Mouse (Mus musculus): Measurements from ENCODE around the gene Zfp106. TPM values are rescaled to one million over a fixed set of nuclear protein-coding genes. Genes with fewer than 3 reads are reported as not detected.
"Not testable (repeated sequence)": the region's sequence is repeated elsewhere in the genome, so short reads cannot be mapped to it uniquely, and the experiment has no call there.

Zfp106 gene
- polyA plus RNA-seq (2017; shearing (Covaris generic)) = 10 to 100 TPM; 20.9 to 26.0 TPM

GRCm38 (mm10) chr2:120563235-120563990 lies at the start of gene Zfp106:
Gene Zfp106 (minus strand): TSS chr2:120563843.
- peak; percentile 81 for ATAC-seq

DNA sequence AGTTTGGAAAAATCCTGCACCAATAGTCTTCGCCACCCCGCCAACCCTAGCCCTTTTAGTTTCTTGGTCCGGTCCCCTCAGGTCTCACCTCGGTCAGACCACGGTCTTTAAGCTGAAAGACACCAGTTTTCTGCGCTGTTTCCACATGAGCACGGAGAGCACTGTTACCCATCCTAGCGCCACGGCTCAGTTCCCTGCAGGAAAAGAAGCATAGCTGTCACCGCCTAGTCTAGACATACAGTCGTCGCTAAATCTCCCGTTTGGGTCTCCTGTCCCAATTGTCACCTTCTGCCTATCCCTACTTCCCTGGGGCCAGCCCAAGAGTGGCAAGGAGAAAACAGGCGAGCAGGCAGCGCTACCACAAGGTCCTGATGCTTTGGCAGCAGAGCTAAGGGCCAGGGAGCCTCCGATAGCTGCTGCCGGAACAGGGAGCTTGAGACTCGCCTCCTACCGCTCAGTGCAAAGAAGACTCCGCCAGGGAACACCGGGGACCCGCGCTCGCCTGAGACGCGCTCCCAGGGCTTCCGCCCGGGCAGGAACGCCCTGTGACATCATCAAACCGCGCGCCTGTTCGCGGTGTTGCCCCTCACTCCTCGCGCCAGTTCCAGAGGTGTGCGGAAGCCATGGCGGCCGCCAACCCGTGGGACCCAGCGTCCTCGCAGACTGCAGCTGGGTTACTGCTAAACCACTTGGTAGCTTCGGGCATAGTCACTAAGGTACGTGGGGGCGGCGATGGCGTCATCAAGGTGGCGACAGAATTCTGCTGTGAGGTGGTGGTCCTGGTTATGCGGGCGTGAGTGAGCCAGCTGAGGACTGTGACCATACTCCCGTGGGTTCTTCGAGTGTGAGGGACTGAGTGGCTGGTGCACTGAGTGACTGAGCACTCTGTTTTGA lies 45.4 kb upstream of the Zfp106 start, which contains the start of the genes Haus2 and Lrrc57:
Gene Haus2 (plus strand): TSS at position 554 of the 894 bp plus-strand sequence.
Gene Lrrc57 (minus strand): TSS at position 691 of the 894 bp plus-strand sequence.
- ATAC-seq = peak; percentile 95

DNA sequence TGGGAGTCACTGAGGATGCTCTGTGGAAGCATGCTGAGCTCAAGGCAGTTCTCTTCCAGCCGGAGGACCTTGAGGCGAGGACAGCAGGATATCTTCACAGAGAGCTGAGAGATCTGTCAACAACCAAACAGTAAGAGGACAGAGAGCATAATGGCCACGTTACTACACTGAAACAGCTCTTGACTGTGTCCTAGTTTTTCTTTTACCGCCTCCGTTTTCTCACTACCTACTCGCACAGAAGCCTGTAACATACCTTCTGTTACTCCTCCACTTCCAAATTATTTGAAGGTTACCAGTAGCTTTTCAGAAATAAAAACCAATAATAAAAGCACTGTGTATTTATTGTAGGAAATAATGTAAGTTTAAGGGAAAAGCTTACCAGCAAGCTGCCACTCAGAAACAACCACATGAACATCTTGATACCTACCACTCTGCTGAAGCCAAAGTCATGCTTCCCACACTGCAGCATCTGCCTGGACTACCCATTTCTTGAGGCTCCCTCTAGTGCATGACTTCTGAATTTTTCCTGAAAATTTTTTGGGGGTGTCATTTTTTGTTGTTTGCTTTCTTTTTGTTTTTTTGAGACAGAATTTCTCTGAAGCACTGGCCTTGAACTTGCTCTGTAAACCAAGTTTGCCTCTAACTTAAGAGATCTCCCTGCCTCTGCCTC lies 42.5 kb upstream of the Zfp106 start:
- no peak for ATAC-seq

- peak; percentile 47 for ATAC-seq
Measured at GRCm38 (mm10) chr2:120599506-120599905, 35.9 kb upstream of the Zfp106 start.

GRCm38 (mm10) chr2:120597734-120598133 lies 34.1 kb upstream of the Zfp106 start:
- ATAC-seq = no peak

- ATAC-seq = no peak
Measured at GRCm38 (mm10) chr2:120592227-120592626, 28.6 kb upstream of the Zfp106 start.

GRCm38 (mm10) chr2:120589759-120590158 lies 26.1 kb upstream of the Zfp106 start:
- no peak for ATAC-seq

- ATAC-seq = peak; percentile 85
Measured at GRCm38 (mm10) chr2:120578286-120578685, 14.6 kb upstream of the Zfp106 start.

GRCm38 (mm10) chr2:120577799-120578198 lies 14.2 kb upstream of the Zfp106 start:
- no peak for ATAC-seq

DNA sequence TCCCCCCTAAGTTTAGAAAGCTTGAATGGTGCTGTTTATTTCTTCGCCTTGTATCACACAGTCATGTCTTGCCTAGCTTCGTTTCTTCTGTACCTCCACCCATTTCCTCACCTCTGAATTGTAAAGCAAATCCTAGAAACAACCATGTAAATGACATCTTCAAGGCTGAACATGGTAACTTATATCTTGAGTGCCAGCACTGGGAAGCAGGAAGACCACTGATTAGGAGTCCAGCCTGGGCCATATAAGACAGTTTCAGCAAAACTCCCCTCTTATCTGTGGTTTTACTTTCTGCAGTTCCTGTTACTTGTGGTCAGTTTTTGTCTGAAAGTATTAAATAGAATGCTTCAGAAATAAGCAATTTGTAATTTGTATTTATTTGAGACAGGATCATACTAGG lies 12.3 kb upstream of the Zfp106 start:
- ATAC-seq = no peak

- ATAC-seq = no peak
Measured at GRCm38 (mm10) chr2:120575121-120575520, 11.5 kb upstream of the Zfp106 start.

GRCm38 (mm10) chr2:120572161-120572560 lies 8.5 kb upstream of the Zfp106 start:
- not testable (repeated sequence) for ATAC-seq

DNA sequence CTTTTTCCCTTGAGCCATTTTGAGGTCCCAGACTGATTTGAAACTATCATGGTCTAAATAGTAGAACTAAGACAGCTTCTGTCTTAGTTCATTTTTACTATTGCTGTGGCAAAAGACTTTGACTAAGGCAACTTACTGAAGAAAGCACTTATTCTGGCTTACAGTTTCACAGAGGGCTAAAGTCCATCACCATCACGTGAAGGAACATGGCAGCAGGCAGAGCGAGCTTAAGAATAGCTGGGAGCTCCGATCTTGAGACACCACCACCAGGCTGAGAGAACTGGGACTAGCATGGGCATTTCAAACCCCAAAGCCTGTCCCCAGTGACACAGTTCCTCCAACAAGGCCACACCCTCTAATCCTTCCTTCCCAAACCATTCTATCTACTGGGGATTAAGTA lies 7.4 kb upstream of the Zfp106 start:
- no peak for ATAC-seq

DNA sequence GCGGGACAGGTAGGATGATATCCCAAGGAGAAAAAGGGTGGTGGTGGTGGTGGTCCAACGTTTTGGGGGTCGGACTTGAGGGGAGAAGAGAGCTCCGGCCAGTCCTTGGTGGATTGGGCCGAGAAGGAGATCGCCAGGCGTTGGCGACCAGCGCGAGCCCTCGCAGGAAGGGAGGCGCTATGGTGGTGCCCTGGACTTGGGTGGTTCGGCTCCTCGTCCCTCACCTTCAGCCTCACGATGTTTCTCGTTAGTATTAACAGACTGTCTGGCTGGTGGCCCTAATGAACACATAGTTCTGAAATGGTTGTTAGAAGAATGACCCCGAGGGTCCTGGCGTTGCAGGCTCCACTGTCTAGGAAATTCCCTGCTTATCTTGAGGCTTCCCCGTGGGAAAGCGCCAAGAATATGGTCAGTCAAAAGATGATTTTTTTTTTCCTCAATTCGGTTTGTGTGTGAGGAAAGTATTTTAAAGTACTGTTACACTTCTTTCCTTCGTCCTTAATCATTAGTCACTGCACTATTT lies 4.2 kb upstream of the Zfp106 start:
- peak; percentile 35 for ATAC-seq

- peak; percentile 79 for ATAC-seq
Measured at GRCm38 (mm10) chr2:120566886-120567797, 3.5 kb upstream of the Zfp106 start, which contains the start of gene Snap23. Gene Snap23 (plus strand): TSS chr2:120567671.

DNA sequence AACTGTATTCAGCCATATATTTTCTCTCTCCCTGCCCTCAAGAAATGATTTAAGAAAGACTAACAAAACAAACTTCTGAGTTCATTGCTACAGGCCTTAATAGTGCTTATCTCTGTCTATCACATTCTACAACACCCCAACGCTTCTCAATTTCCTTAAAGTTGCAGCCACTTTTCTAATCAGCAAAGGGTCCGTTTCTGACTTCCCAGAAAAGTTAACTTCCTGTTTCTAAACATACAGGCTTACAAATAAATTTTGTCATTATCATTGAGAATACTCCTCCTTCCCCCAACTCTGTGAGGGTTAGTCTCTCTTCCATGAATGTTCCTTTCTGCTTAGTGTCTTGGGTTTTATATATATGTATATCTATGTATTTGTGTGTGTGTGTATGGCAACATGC lies 1.7 kb upstream of the Zfp106 start:
- no peak for ATAC-seq

DNA sequence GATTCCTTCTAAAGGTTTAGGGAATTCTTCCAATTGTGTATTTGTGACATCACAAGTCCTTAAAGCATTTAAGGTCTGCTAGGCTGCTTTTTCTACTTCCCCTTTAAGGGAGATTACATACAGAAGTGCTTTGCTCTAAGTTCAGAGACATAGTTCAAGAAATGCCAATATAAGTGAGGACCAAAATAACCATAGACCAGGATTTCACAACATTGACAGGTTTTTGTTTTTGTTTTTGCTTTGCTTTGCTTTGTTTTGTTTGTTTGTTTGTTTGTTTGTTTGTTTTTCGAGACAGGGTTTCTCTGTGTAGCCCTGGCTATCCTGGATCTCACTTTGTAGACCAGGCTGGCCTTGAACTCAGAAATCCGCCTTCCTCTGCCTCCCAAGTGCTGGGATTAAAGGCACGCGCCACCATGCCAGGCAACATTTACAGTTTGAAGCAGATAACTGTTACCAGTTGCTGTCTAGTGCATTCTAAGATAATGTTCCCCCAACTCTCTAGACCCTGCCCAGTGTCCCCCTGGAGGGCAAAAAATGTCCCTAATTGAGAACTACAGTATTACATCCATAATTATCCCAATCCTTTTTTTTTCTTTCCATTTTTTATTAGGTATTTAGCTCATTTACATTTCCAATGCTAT lies 1.0 kb upstream of the Zfp106 start:
- not testable (repeated sequence) for ATAC-seq

- no peak for ATAC-seq
Measured at GRCm38 (mm10) chr2:120562859-120563234, 796 bp downstream of the Zfp106 start.

DNA sequence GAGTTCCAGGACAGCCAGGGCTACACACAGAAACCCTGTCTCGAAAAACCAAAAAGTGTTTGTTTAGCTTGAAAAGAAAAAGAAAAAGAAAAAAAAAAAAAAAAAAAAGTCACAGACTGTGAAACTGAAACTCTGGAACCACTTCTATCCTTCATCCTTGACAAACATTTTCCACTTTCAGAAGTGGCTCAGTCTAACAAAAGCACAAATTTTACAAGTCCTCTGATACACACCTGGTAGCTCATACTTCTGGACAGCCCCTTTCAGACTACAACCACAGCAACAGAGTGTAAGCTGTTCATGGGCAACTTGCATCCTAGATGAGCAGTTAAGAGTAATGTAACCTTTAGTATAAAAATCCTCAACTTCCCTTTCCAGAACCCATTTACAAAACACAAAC lies 2.1 kb downstream of the Zfp106 start:
- no peak for ATAC-seq

DNA sequence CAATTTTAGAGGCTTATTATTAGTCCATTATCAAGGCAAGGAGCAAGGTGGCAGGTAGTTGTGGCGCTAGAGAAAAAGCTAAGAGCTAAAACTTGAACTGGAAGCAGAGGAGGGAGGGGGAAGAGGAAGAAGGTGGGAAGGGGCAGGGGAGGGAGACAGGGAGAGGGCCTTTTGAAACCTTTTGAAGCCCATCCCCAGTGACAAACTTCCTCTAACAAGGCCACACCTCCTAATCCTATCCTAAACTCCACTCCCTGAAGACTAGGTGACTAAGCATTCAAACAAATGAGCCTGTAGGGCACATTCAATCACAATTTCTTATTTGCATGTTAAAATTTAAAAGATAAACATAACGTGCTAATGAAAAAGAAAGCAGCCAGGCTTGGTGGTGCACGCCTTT lies 4.8 kb downstream of the Zfp106 start:
- ATAC-seq = no peak

GRCm38 (mm10) chr2:120556868-120557267 lies 6.8 kb downstream of the Zfp106 start:
- no peak for ATAC-seq
